Mouse (Mus musculus) liver, adult 2 months (tissue): ENCODE data around the gene Ifrd1.

Source experiments
- CTCF ChIP-seq: fragments of 200-500 bp; IDR thresholded peaks from 2 replicates; pipeline ENCODE4 v1.5.1; 2011; ENCODE audit warnings: low read depth, low read length, control low read depth
- POLR2A ChIP-seq: fragments of 200-500 bp; IDR thresholded peaks from 2 replicates; pipeline ENCODE4 v1.6.1; 2011; ENCODE audit warnings: low read length, control low read depth; ENCODE audit not compliant: insufficient read depth; ENCODE audit errors: extremely low read depth

DNA sequence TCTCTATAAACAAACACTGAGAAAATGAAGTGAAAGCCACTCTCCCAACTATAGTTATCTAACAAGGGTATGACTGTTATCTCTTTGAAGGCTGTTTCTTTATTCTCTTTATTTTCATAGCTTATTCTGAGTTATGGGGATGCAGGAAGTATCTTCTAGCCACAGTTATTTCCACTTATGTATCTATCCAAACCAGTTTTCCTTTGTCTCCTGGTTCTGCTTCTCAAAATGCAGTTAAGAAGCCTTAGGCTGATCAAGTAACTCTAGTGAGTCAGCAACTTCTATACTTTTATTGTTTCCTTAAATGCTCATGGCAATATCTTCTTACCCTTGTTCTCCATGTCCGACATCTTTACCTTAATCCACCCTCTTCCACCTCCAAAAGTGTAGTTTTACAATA is 16.1 kb downstream of the Ifrd1 start:
- no peak for TF ChIP-seq CTCF
- no peak for TF ChIP-seq POLR2A
